Mouse (Mus musculus) midbrain, embryonic 14.5 days (tissue): Measurements from ENCODE around the gene Trappc12. TPM values are rescaled to one million over a fixed set of nuclear protein-coding genes. Genes with fewer than 3 reads are reported as not detected.

ENCODE experiments used
- ATAC-seq: fragments of 200-750 bp; cut with Nextera tagmentation; 2 replicates; pipeline ENCODE4 v1.8.0; 2017; ENCODE audit warnings: moderate number of reproducible peaks, moderate library complexity; ENCODE audit not compliant: low FRiP score, low TSS enrichment
- DNase-seq: peaks from one replicate; pipeline ENCODE4 v3.0.0-alpha.2; 2015
- H3K27ac ChIP-seq: fragments of 300-500 bp; sonication (generic); replicated peaks from 2 replicates; pipeline ENCODE4 v1.5.1; 2014; ENCODE audit warnings: mild to moderate bottlenecking, low read depth, low read length, moderate library complexity
- H3K27me3 ChIP-seq: fragments of 300-500 bp; sonication (generic); 2 replicates; pipeline ENCODE4 v1.6.1; 2014; ENCODE audit warnings: low read length, control low read depth, mixed read lengths; ENCODE audit not compliant: control insufficient read depth, insufficient read depth
- H3K36me3 ChIP-seq: fragments of 300-500 bp; sonication (generic); 2 replicates; pipeline ENCODE4 v1.6.1; 2014; ENCODE audit warnings: low read length, control low read depth; ENCODE audit not compliant: control insufficient read depth, insufficient read depth
- H3K4me1 ChIP-seq: fragments of 300-500 bp; sonication (generic); 2 replicates; pipeline ENCODE4 v1.6.1; 2014; ENCODE audit warnings: mild to moderate bottlenecking, antibody characterized with exemption, low read length, control low read depth; ENCODE audit not compliant: control insufficient read depth, insufficient read depth
- H3K4me2 ChIP-seq: fragments of 300-500 bp; sonication (generic); 2 replicates; pipeline ENCODE4 v1.6.1; 2014; ENCODE audit warnings: mild to moderate bottlenecking, low read length, moderate library complexity
- H3K4me3 ChIP-seq: fragments of 300-500 bp; sonication (generic); replicated peaks from 2 replicates; pipeline ENCODE4 v1.5.1; 2014; ENCODE audit warnings: low read depth, low read length
- H3K9ac ChIP-seq: fragments of 300-500 bp; sonication (generic); replicated peaks from 2 replicates; pipeline ENCODE4 v1.6.1; 2014; ENCODE audit warnings: mild to moderate bottlenecking, low read length, moderate library complexity
- H3K9me3 ChIP-seq: fragments of 300-500 bp; sonication (generic); 2 replicates; pipeline ENCODE4 v1.6.1; 2016; ENCODE audit warnings: low read length, control low read depth, mixed read lengths; ENCODE audit not compliant: control insufficient read depth
- WGBS: fragments of 180-500 bp; shearing (Covaris S2); extraction: QIAGEN DNeasy Blood & Tissue Kit; methylation state at CpG from one replicate; pipeline ENCODE4 v1.1.7; 2014; 5-methylcytosine and 5-hydroxymethylcytosine counted together
- polyA plus RNA-seq: library from polyadenylated mRNA; unstranded; fragments of >200 nt; fragmentation: Nextera tagmentation; extraction: Ambion mirVana; gene quantifications from 2 replicates; pipeline ENCODE4 v1.2.1, GENCODE M21; 2014

The Trappc12 gene
- polyA plus RNA-seq, 1 experiment from 2014 or later: 49.8 TPM

DNA sequence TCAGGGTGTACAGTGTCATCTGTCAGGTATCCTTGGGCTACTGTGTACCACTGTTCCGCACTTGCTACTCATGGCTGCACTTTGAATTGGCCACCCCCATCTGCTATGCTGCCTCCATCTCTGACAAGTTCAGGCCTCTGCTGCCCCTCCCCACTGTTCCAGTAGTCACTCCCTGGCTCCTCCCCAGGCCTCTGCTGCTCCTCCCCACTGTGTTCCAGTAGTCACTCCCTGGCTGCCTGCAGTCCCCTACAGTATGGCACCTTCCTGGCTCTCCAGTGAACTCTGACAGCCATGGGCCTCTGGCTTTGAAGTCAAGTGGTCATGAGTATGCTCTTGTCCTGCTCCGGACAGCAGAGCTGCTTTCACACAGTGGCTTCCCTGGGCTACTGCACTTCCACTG lies 56.0 kb downstream of the Trappc12 start:
- WGBS: 85% methylated on average over 2 of the region's 2 CpGs
- H3K36me3 ChIP-seq: peaks cover 44% of the 10 kb centered on the region
- no peak for DNase-seq
- 0 out of 2 replicates have a peak, but pooled peaks cover 4% of the 10 kb centered on the region for H3K4me1 ChIP-seq
- no peak overlapping the region for H3K27ac ChIP-seq
- no peak overlapping the region for H3K9ac ChIP-seq
- no peaks in the 10 kb centered on the region for H3K9me3 ChIP-seq
- ATAC-seq: no peak
- no peak overlapping the region for H3K4me3 ChIP-seq
- no peak overlapping the region for H3K4me2 ChIP-seq
- no peaks in the 10 kb centered on the region for H3K27me3 ChIP-seq

DNA sequence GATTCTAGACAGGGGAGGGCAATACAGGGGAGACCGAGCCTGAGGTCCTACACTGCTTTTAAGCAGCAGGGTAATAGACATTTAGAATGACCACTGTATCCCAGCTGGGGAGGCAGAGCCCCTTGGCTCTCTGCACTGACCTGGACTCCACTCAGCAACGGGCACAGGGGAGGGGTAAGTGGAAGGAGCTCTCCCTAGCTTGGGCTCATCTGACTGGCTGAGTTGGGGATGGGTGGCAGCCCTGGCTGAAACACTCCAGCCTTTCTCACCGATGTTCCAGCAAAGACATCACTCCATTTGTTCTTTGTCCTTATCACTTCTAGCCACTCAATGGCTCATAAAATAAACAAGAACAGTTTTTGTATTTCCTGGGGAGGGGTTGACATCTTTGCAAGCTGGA lies 56.5 kb downstream of the Trappc12 start:
- H3K27me3 ChIP-seq: no peaks in the 10 kb centered on the region
- no peak for DNase-seq
- no peak overlapping the region for H3K27ac ChIP-seq
- ATAC-seq: no peak
- H3K9ac ChIP-seq: no peak overlapping the region
- H3K4me3 ChIP-seq: no peak overlapping the region
- peaks cover 49% of the 10 kb centered on the region for H3K36me3 ChIP-seq
- no peaks in the 10 kb centered on the region for H3K9me3 ChIP-seq
- H3K4me1 ChIP-seq: no peaks in the 10 kb centered on the region
- WGBS: 86% methylated on average over 3 of the region's 3 CpGs
- H3K4me2 ChIP-seq: no peak overlapping the region

DNA sequence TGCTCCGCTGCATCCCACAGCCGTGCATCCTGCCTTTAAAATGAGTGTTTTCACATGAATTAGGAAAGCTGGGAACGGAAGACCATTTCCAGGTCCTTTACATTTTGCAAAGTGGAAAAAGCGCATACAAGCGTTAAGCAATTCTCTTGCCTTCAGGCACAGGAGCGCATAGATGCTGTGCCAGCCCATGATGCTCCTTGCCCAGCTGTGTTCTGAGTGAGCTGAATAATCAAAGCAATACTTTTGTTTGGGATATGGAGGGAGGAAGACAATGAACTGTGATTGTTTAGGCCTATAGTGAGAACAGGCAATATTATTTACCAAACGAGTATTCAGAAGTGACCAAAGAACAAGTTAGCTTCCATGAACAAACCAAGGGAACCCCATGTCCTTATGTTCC lies 59.5 kb downstream of the Trappc12 start:
- Histone ChIP-seq H3K36me3 (peaks cover 41% of the 10 kb centered on the region), H3K4me2 (no peak overlapping the region), H3K9me3 (no peaks in the 10 kb centered on the region), H3K4me3 (no peak overlapping the region), H3K4me1 (no peaks in the 10 kb centered on the region), H3K27me3 (no peaks in the 10 kb centered on the region), H3K9ac (no peak overlapping the region), H3K27ac (no peak overlapping the region)
- no peak for ATAC-seq
- DNase-seq: no peak
- WGBS: 96% methylated on average over 7 of the region's 7 CpGs

DNA sequence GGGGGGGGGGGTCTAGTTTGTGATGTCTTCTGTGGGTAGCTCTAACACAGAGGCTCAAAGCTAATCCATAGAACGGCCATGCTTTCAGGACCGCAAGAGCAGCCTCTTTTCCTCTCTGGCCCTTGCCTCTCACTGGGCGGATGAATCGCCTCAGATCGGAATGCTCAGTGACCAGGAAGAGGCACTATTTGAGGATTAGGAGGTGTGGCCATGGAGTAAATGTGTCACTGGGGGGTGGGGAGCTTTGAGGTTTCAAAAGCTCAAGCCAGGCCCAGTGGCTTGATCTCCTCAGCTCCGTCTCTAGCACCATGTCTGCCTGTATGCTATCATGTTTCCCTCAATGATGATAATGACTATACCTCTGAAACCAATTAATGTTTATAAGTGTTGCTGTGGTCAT lies 61.3 kb downstream of the Trappc12 start:
- WGBS: 80% methylated on average over 6 of the region's 6 CpGs

DNA sequence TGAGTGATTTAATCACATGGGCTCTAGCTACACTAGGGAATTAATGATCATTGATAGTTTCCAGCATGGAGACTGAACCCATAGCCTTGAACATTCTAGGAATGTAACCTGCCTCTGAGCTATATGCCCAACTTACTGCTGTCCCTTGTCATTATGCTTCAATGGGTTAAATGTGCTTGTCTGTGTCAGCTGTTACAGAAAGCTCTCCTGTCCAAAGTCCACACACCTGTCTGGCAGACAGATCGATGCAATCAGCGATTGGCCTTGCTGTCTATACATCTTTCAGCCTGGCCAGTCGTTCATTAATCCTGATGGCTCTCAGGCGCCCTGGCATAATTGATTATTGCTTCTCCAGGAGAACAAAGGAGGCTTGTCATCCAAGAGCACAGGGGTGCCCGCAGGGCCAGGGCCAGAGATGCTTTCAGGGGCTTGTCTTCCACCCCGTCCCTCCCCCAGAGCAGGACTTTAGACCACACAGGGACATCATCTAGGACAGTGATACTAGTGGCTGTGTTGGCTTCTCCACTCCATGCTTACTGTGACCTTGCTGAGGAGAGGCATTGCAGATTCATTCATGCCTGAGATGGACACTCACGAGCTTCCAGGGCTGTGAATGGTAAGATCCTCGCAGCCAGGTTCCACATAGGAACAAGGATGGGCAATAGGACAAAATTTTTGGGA lies 63.9 kb downstream of the Trappc12 start:
- Histone ChIP-seq H3K27ac (no peak overlapping the region), H3K4me3 (no peak overlapping the region), H3K9me3 (no peaks in the 10 kb centered on the region), H3K4me2 (no peak overlapping the region), H3K27me3 (no peaks in the 10 kb centered on the region), H3K9ac (no peak overlapping the region), H3K36me3 (peaks cover 24% of the 10 kb centered on the region), H3K4me1 (no peaks in the 10 kb centered on the region)
- 57% methylated on average over 8 of the region's 8 CpGs for WGBS
- DNase-seq (peak; percentile 27), ATAC-seq (no peak)

More for the DNA sequence above, 61.3 kb downstream of the Trappc12 start:
- H3K9ac ChIP-seq: no peak overlapping the region
- H3K4me1 ChIP-seq: no peaks in the 10 kb centered on the region
- DNase-seq (no peak), ATAC-seq (no peak)
- no peaks in the 10 kb centered on the region for H3K9me3 ChIP-seq
- no peak overlapping the region for H3K27ac ChIP-seq
- H3K4me2 ChIP-seq: no peak overlapping the region
- H3K36me3 ChIP-seq: peaks cover 34% of the 10 kb centered on the region
- H3K4me3 ChIP-seq: no peak overlapping the region
- H3K27me3 ChIP-seq: no peaks in the 10 kb centered on the region

DNA sequence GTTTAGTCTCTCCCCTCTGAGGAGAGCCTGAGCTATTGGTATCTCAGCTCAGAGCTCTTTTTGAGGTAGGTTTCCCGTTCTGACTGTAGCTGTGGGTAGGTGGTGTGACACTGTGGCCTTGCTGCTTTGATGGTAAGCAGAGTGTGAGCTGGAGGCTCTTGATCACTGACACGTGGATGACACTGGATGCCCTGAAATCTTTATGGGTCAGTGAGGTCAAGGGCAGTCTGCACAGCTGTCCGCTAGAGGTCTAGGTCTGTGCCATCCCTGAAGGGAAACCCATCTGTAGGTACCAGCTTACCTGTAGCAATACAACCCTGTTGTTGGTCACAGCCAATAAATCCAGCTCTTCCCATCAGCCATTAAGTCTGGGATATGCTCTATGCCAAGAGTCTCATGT lies 64.5 kb downstream of the Trappc12 start:
- no peak for ATAC-seq
- Histone ChIP-seq H3K36me3 (peaks cover 19% of the 10 kb centered on the region), H3K9me3 (no peaks in the 10 kb centered on the region), H3K4me2 (no peak overlapping the region), H3K27ac (no peak overlapping the region), H3K9ac (no peak overlapping the region), H3K4me1 (no peaks in the 10 kb centered on the region), H3K27me3 (no peaks in the 10 kb centered on the region), H3K4me3 (no peak overlapping the region)
- no peak for DNase-seq
- 65% methylated on average over 3 of the region's 3 CpGs for WGBS

- WGBS: 97% methylated on average over 1 of the region's 1 CpGs
- Histone ChIP-seq H3K4me1 (no peaks in the 10 kb centered on the region), H3K9me3 (no peaks in the 10 kb centered on the region), H3K36me3 (peaks cover 9% of the 10 kb centered on the region), H3K4me2 (no peak overlapping the region), H3K9ac (no peak overlapping the region), H3K4me3 (no peak overlapping the region), H3K27me3 (no peaks in the 10 kb centered on the region), H3K27ac (no peak overlapping the region)
- DNase-seq (no peak), ATAC-seq (no peak)
Observed at GRCm38 (mm10) chr12:28684674-28685073, 65.6 kb downstream of the Trappc12 start.

- H3K27ac ChIP-seq: peak overlapping the region; percentile 90
- 64% methylated on average over 5 of the region's 5 CpGs for WGBS
- peaks cover 11% of the 10 kb centered on the region for H3K4me1 ChIP-seq
- no peaks in the 10 kb centered on the region for H3K27me3 ChIP-seq
- no peak for DNase-seq
- no peaks in the 10 kb centered on the region for H3K9me3 ChIP-seq
- ATAC-seq: no peak
- no peaks in the 10 kb centered on the region for H3K36me3 ChIP-seq
- peak overlapping the region; percentile 57 for H3K9ac ChIP-seq
- peak overlapping the region; percentile 46; the same call in 1 of the 2 replicates for H3K4me3 ChIP-seq
- H3K4me2 ChIP-seq: peak overlapping the region; percentile 52
Observed at GRCm38 (mm10) chr12:28675925-28676209, 74.4 kb downstream of the Trappc12 start.

GRCm38 (mm10) chr12:28675121-28675924 lies 74.9 kb downstream of the Trappc12 start, which contains the start of gene Adi1:
Gene Adi1 (plus strand): TSS chr12:28675231.
- ATAC-seq: peak; percentile 96

More at GRCm38 (mm10) chr12:28675121-28675924, 74.9 kb downstream of the Trappc12 start, which contains the start of gene Adi1:
- Histone ChIP-seq H3K4me2 (peak within 1 kb of the TSS; percentile 52), H3K9me3 (no peaks in the 10 kb centered on the region), H3K27me3 (no peaks in the 10 kb centered on the region), H3K4me1 (peaks cover 11% of the 10 kb centered on the region), H3K36me3 (no peaks in the 10 kb centered on the region), H3K27ac (peak within 1 kb of the TSS; percentile 90), H3K9ac (peak within 1 kb of the TSS; percentile 57), H3K4me3 (peak within 1 kb of the TSS; percentile 46)
- WGBS: 2% methylated on average over 53 of the region's 53 CpGs
- peak; percentile 96 for DNase-seq
